Mouse (Mus musculus) liver, embryonic 11.5 days (tissue): ENCODE results near the gene Rab34. TPM values are rescaled to one million over a fixed set of nuclear protein-coding genes. Genes with fewer than 3 reads are reported as not detected.

Source experiments
- ATAC-seq: fragments of 200-750 bp; cut with Nextera tagmentation; replicated peaks from 2 replicates; pipeline ENCODE4 v1.8.0; 2017; ENCODE audit warnings: moderate number of reproducible peaks, mild to moderate bottlenecking, moderate TSS enrichment, moderate library complexity; ENCODE audit not compliant: low FRiP score
- DNase-seq: peaks from one replicate; pipeline ENCODE4 v3.0.0-alpha.2; 2017; ENCODE audit warnings: low spot score
- H3K27ac ChIP-seq: fragments of 300-500 bp; sonication (generic); 2 replicates; pipeline ENCODE4 v1.5.1; 2014; ENCODE audit warnings: mild to moderate bottlenecking, low read depth, low read length, control low read depth
- H3K27me3 ChIP-seq: fragments of 300-500 bp; sonication (generic); replicated peaks from 2 replicates; pipeline ENCODE4 v1.6.1; 2014; ENCODE audit warnings: low read length, mixed read lengths; ENCODE audit not compliant: control insufficient read depth, insufficient read depth
- H3K36me3 ChIP-seq: fragments of 300-500 bp; sonication (generic); 2 replicates; pipeline ENCODE4 v1.6.1; 2014; ENCODE audit warnings: mild to moderate bottlenecking, low read length, moderate library complexity, mixed read lengths; ENCODE audit not compliant: control insufficient read depth, insufficient read depth
- H3K4me1 ChIP-seq: fragments of 300-500 bp; sonication (generic); replicated peaks from 2 replicates; pipeline ENCODE4 v1.6.1; 2014; ENCODE audit warnings: low read length, mixed read lengths; ENCODE audit not compliant: control insufficient read depth, insufficient read depth
- H3K4me2 ChIP-seq: fragments of 300-500 bp; sonication (generic); 2 replicates; pipeline ENCODE4 v1.6.1; 2014; ENCODE audit warnings: mild to moderate bottlenecking, control low read depth, moderate library complexity
- H3K4me3 ChIP-seq: fragments of 300-500 bp; sonication (generic); 2 replicates; pipeline ENCODE4 v1.5.1; 2014; ENCODE audit warnings: low read depth, low read length, control low read depth
- H3K9ac ChIP-seq: fragments of 300-500 bp; sonication (generic); 2 replicates; pipeline ENCODE4 v1.6.1; 2014; ENCODE audit warnings: low read depth, low read length, control low read depth
- H3K9me3 ChIP-seq: fragments of 300-500 bp; sonication (generic); 2 replicates; pipeline ENCODE4 v1.6.1; 2016; ENCODE audit warnings: low read length, inconsistent platforms, mixed read lengths; ENCODE audit not compliant: control insufficient read depth
- WGBS: fragments of 180-500 bp; shearing (Covaris S2); extraction: QIAGEN DNeasy Blood & Tissue Kit; methylation state at CpG from one replicate; pipeline ENCODE4 v1.1.7; 2014; 5-methylcytosine and 5-hydroxymethylcytosine counted together
- polyA plus RNA-seq: library from polyadenylated mRNA; unstranded; fragments of >200 nt; fragmentation: Nextera tagmentation; extraction: Ambion mirVana; gene quantifications from 2 replicates; pipeline ENCODE4 v1.2.1, GENCODE M21; 2014

Rab34 gene
- polyA plus RNA-seq, 1 experiment from 2014 or later, result 42.6 TPM

DNA sequence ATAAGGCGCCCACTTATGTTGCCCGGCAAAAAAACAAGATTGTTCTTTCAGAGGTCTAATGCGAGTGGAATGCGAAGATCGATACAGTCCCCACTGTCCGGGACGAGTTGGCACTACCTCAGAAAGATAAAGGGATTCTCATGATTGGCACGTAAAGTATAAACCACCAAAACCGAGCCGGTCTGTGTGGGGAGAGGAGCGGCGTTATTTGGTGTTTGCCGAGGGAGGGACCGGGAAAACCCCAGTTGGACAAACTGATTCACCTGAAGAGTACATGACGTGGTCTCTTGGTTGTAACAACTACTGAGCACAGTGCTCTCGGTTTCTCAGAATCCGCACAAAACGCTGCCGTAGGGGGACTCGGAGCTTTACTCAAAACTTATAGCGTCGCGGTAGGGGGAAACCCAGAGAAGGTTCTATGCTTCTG, 11.3 kb upstream of the Rab34 start:
- under 1% methylated on average over 23 of the region's 23 CpGs for WGBS
- Histone ChIP-seq H3K9me3 (no peaks in the 10 kb centered on the region), H3K4me1 (peaks cover 23% of the 10 kb centered on the region), H3K9ac (peak overlapping the region; percentile 95), H3K27ac (peak overlapping the region; percentile 98), H3K27me3 (no peaks in the 10 kb centered on the region), H3K36me3 (peaks cover 25% of the 10 kb centered on the region), H3K4me2 (peak overlapping the region; percentile 92), H3K4me3 (peak overlapping the region; percentile 98)
- DNase-seq (no peak), ATAC-seq (no peak)

DNA sequence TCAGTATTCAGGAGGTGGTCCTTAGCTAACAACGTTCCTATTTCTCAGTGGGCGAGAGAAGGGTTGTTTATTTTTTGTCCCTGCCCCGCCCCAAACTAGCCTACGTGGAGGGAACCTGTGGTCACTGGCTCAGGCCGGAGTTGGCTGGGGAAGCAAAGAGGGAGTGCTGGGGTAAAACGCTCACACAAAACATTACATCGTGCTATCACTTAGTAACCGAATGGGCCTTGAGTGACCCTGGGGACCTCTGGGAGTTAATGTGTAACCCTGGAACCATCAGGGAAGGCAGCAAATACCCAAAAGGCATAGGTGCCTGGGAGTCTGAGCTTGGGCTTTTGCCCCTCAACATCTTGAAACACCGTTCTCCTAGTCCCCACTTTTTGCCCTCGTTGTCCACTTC, 10.8 kb upstream of the Rab34 start:
- peak; percentile 11; the same call in 1 of the 2 replicates for ATAC-seq
- WGBS, result under 1% methylated on average over 10 of the region's 10 CpGs
- peak overlapping the region; percentile 92 for H3K4me2 ChIP-seq
- peaks cover 24% of the 10 kb centered on the region for H3K4me1 ChIP-seq
- H3K27ac ChIP-seq, result peak overlapping the region; percentile 98
- DNase-seq, result no peak
- H3K36me3 ChIP-seq, result peaks cover 26% of the 10 kb centered on the region
- no peaks in the 10 kb centered on the region for H3K27me3 ChIP-seq
- peak overlapping the region; percentile 95 for H3K9ac ChIP-seq
- no peaks in the 10 kb centered on the region for H3K9me3 ChIP-seq
- peak overlapping the region; percentile 98 for H3K4me3 ChIP-seq

DNA sequence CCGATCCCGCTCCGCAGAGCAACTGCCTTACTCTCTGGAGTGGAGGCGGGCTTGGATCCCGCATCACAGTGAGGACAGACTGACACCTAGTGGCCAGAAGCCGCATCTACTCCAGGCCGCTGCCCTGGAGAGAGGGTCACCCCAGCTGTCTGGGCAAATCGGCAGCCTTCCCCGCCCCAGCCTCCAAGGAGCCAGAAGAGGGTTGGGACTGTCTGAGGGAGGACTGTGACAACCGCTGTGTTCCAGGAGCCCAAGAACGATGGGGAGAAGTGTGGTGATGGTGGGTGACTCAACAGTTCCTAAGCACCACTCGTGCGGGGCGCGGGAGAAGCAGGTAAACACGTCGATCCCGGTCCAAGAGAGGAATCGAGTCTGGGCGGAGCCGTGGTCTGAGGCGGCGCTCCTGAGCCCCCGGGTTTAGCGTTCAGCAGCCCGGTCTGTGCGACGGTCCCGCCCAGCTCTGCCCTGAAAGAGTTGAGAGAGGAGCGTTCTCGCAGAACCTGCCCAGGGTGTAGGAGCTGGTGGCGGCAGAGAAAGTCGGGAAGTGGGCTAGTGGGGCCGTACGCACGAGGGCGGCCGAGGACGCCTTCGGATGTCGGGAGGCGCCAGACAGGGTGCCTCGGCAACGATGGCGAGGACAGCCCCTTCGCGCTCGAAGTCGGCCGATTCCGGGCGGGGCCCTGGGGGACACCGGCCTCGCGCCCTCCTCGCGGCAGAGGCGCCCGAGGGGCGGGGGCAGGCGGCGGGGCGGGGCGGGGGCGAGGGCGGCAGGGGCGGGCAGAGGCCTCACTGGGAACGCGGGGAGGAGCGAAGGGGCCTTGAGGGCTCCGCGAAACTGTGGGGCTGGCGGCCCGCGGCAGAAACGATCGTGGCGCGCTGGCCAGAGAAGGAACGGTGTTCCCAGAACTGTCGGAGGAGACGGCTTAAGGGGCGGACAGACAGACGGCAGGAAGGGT, 10.0 kb upstream of the Rab34 start:
- Histone ChIP-seq H3K4me3 (peak overlapping the region; percentile 98), H3K36me3 (peaks cover 26% of the 10 kb centered on the region), H3K4me1 (peaks cover 24% of the 10 kb centered on the region), H3K27ac (peak overlapping the region; percentile 98), H3K9ac (peak overlapping the region; percentile 95), H3K9me3 (no peaks in the 10 kb centered on the region), H3K27me3 (no peaks in the 10 kb centered on the region), H3K4me2 (peak overlapping the region; percentile 92)
- peak; percentile 96 for DNase-seq
- WGBS, result under 1% methylated on average over 70 of the region's 84 CpGs
- ATAC-seq, result peak; percentile 78

DNA sequence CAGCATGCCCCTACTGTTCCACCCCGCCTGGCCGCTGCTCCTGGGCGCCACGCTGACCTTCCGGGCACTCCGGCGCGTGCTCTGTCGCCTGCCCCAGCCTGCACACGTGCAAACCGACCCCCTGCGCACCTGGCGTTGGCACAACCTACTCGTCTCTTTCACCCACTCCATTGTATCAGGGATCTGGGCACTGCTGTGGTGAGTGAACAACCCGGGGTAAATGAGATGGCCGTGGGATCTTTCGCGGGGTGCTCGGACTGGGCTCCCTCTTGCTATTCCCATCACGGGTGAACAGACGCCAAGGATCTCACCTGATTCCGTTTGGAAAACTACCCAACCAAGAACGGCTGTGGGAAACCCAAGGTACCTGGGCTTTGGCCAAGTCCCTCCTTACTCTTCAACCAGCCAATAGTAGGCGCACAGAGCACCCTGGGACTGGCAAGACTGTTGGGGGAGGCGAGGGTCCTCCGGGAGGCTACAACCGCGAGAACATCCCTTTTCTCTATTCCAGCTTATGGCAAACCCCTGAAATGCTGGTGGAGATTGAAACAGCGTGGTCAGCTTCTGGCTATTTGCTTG, 9.3 kb upstream of the Rab34 start:
- 1% methylated on average over 29 of the region's 29 CpGs for WGBS
- Histone ChIP-seq H3K36me3 (peaks cover 26% of the 10 kb centered on the region), H3K9ac (peak overlapping the region; percentile 95), H3K9me3 (no peaks in the 10 kb centered on the region), H3K27me3 (no peaks in the 10 kb centered on the region), H3K4me3 (peak overlapping the region; percentile 98), H3K4me1 (peaks cover 24% of the 10 kb centered on the region), H3K27ac (peak overlapping the region; percentile 98), H3K4me2 (peak overlapping the region; percentile 92)
- ATAC-seq (peak; percentile 6; the same call in 1 of the 2 replicates), DNase-seq (peak; percentile 88)

DNA sequence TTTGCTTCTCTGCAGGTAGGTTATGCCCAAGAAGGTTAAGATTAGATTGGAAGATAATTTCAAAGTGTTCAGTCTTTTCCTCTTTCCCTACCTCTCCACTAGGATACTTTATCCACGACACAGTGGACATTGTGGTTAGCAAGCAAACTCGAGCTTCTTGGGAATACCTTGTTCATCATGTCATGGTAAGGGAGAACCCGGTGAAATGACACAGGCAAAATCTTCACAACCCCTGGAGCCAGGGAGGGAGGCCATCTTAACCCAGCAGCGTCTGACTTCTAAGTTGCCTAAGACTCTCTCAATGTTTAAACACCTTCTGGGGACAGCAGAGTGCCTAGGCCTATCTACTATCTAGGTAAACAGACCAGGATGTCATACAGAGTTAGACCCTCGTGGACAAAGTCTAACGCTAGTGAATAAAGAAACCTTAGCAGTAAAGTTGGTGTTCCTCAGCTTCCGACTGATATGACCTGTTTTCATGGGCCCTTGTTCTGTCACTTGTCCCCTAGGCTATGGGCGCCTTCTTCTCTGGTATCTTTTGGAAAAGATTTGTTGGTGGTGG, 8.7 kb upstream of the Rab34 start:
- H3K9me3 ChIP-seq, result no peaks in the 10 kb centered on the region
- peak overlapping the region; percentile 92 for H3K4me2 ChIP-seq
- H3K4me3 ChIP-seq, result peak overlapping the region; percentile 98
- peak overlapping the region; percentile 95 for H3K9ac ChIP-seq
- DNase-seq (no peak), ATAC-seq (no peak)
- WGBS, result 14% methylated on average over 8 of the region's 8 CpGs
- peak overlapping the region; percentile 98 for H3K27ac ChIP-seq
- peaks cover 24% of the 10 kb centered on the region for H3K4me1 ChIP-seq
- peaks cover 26% of the 10 kb centered on the region for H3K36me3 ChIP-seq
- no peaks in the 10 kb centered on the region for H3K27me3 ChIP-seq

DNA sequence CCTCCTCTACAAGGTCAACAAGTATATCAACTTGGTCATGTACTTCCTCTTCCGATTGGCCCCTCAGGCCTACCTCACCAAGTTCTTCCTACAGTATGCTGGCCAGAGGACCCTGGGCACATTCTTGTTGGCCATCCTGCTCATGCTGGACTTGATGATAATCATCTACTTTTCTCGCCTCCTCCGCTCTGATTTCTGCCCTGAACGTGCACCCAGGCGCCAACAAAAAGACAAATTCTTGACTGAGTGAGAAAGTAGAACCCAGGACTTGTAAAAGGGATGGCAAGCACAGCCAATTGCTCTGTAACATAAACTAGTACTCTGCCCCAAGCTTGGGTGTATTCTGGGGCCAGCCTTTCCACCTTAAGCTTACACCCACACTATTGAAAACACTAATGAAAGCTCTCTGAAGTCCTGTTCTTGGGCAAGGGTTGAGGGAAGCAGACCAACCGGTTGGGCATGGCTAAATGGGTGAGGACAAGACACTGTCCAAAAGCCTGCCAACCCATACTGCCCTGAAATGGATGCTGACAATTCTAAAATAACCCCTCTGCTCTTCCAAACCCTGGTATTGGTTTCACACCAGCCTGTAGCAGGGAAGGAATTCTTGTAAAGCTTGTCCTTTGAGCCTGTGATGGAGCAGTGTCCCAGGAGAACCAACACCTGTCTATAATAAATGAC, 8.0 kb upstream of the Rab34 start:
- H3K4me3 ChIP-seq, result peak overlapping the region; percentile 98
- no peaks in the 10 kb centered on the region for H3K9me3 ChIP-seq
- peak overlapping the region; percentile 92 for H3K4me2 ChIP-seq
- 35% methylated on average over 6 of the region's 6 CpGs for WGBS
- peak overlapping the region; percentile 95 for H3K9ac ChIP-seq
- peaks cover 20% of the 10 kb centered on the region for H3K4me1 ChIP-seq
- H3K27me3 ChIP-seq, result no peaks in the 10 kb centered on the region
- DNase-seq (no peak), ATAC-seq (no peak)
- peak overlapping the region; percentile 56 for H3K27ac ChIP-seq
- H3K36me3 ChIP-seq, result peaks cover 26% of the 10 kb centered on the region

DNA sequence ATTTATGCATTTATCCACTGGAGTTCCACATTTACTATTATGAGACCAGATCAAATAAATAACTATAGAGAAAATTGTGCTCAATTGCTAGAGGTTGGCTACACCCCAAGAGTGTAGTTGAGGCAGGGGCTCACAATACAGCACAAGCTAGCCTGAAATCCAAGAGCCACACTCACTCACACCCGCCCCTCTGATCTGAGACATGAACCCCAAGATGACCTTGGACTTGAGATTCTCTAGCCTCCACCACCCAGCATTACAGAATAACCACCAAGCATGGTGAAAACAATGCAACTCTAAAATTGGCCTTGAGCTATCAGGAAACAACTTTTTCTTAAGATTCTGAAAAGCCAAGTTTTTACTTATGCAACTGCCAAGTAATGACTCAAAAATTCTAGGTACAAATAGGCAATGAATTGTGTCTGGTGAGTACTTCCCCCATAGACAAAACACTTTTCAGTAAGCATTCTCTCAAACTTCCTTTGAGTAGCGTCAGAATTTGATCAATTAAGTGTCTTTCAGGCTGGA, 6.3 kb upstream of the Rab34 start:
- peaks cover 5% of the 10 kb centered on the region for H3K27me3 ChIP-seq
- H3K36me3 ChIP-seq, result peaks cover 26% of the 10 kb centered on the region
- ATAC-seq, result no peak
- H3K9ac ChIP-seq, result peak overlapping the region; percentile 93
- H3K4me3 ChIP-seq, result peak overlapping the region; percentile 98
- 26% methylated on average over 2 of the region's 2 CpGs for WGBS
- H3K4me1 ChIP-seq, result peaks cover 15% of the 10 kb centered on the region
- peak overlapping the region; percentile 95 for H3K27ac ChIP-seq
- no peaks in the 10 kb centered on the region for H3K9me3 ChIP-seq
- peak overlapping the region; percentile 92 for H3K4me2 ChIP-seq
- DNase-seq, result no peak

DNA sequence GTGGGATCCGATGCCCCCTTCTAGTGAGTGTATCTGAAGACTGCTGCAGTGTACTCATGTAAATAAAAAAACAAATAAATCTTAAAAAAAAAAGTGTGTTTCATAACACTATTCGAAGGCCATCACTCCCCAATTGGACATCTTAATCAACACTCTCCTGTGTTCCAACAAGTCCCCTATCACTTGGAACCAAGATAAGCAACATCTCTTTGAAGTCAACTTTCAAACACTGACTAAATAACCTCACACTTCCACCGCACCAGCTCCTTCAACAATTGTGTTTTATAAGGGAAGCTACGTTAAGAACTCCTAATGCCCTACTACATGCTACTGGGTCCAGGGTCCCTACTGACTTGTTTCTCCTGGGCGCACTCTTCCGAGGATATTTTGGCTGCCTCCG, 5.8 kb upstream of the Rab34 start:
- H3K4me1 ChIP-seq, result peaks cover 15% of the 10 kb centered on the region
- H3K9ac ChIP-seq, result peak overlapping the region; percentile 93
- H3K9me3 ChIP-seq, result no peaks in the 10 kb centered on the region
- ATAC-seq (no peak), DNase-seq (no peak)
- H3K4me2 ChIP-seq, result peak overlapping the region; percentile 92
- H3K36me3 ChIP-seq, result peaks cover 26% of the 10 kb centered on the region
- H3K27me3 ChIP-seq, result peaks cover 8% of the 10 kb centered on the region
- peak overlapping the region; percentile 95 for H3K27ac ChIP-seq
- WGBS, result 3% methylated on average over 7 of the region's 7 CpGs
- peak overlapping the region; percentile 98 for H3K4me3 ChIP-seq
